ENCODE assay signal across 18 mouse cellular contexts in genomic region chr10:77225995-77226688, GRCm38 (mm10). TPM values are rescaled to one million over a fixed set of nuclear protein-coding genes. Genes with fewer than 3 reads are reported as not detected.
A peak's percentile ranks its signal among the peaks of the same experiment; 100 is the strongest.
DNase-seq lines count a peak whose midpoint lies in the region; ATAC-seq and TF ChIP-seq lines count a peak whose summit lies in the region.
"Had no signal": no experiment of that assay in that cellular context is flagged by ENCODE, and none has a peak within 500 bp of the region (broad histone marks: within the 10 kb centered on the region; RNA-seq: fewer than 3 reads in every experiment).

No protein-coding gene starts in this region.

- H3K4me3 ChIP-seq in heart, embryonic 12.5 days = no peak overlapping the region
- no peak overlapping the region for H3K4me3 ChIP-seq in stomach, embryonic 16.5 days (replicated peaks; ENCODE audit: low read length)
- H3K4me3 ChIP-seq in stomach, postnatal 0 days (ENCODE audit: low read depth, low read length) = no peak overlapping the region
- H3K4me3 ChIP-seq in liver, embryonic 14.5 days (ENCODE audit: insufficient read depth in 1 of 2, low read depth in 2 of 2, low read length in 2 of 2) = peak overlapping the region; percentile 26 to 38; a peak in 3 of 4 replicates
- no peak overlapping the region for H3K4me3 ChIP-seq in midbrain, embryonic 10.5 days
- H3K4me3 ChIP-seq: layer of hippocampus, adult 2 months; neural tube, embryonic 15.5 days had no signal

- no peak overlapping the region for H3K9ac ChIP-seq in heart, embryonic 12.5 days
- no peak overlapping the region for H3K9ac ChIP-seq in stomach, embryonic 16.5 days (ENCODE audit: low read length)
- no peak overlapping the region for H3K9ac ChIP-seq in stomach, postnatal 0 days (ENCODE audit: low read length)
- H3K9ac ChIP-seq in liver, embryonic 14.5 days (replicated peaks) = peak overlapping the region; percentile 70
- H3K9ac ChIP-seq: hindbrain, embryonic 14.5 days; neural tube, embryonic 15.5 days had no signal

- intact Hi-C loops in left cerebral cortex, postnatal 25 days (cut with DNase I) = no loop called here

- H3K27ac ChIP-seq in heart, embryonic 12.5 days (ENCODE audit: poor library complexity, severe bottlenecking) = no peak overlapping the region
- peak overlapping the region; percentile 28; the same call in 1 of the 2 replicates for H3K27ac ChIP-seq in stomach, embryonic 16.5 days (ENCODE audit: low read length)
- H3K27ac ChIP-seq in stomach, postnatal 0 days (replicated peaks) = no peak overlapping the region
- peak overlapping the region; percentile 86 for H3K27ac ChIP-seq in liver, embryonic 14.5 days
- no peak overlapping the region for H3K27ac ChIP-seq in midbrain, embryonic 10.5 days (replicated peaks)
- H3K27ac ChIP-seq: hindbrain, embryonic 14.5 days; kidney, postnatal 0 days; layer of hippocampus, adult 2 months; neural tube, embryonic 15.5 days had no signal

- no peak for TF ChIP-seq EP300 in stomach, postnatal 0 days (optimal IDR thresholded peaks at IDR 0.05)
- no peak for TF ChIP-seq EP300 in liver, embryonic 14.5 days (IDR thresholded peaks at IDR 0.05; ENCODE audit: low read depth)

- peaks cover 78% of the 10 kb centered on the region for H3K4me1 ChIP-seq in heart, embryonic 12.5 days (replicated peaks)
- 0 out of 2 replicates have a peak, but pooled peaks cover 7% of the 10 kb centered on the region for H3K4me1 ChIP-seq in stomach, embryonic 16.5 days (ENCODE audit: control insufficient read depth, insufficient read depth, low read length)
- H3K4me1 ChIP-seq in stomach, postnatal 0 days (replicated peaks; ENCODE audit: control insufficient read depth, insufficient read depth) = no peaks in the 10 kb centered on the region
- peaks cover 72 to 73% of the 10 kb centered on the region in 2 experiments for H3K4me1 ChIP-seq in liver, embryonic 14.5 days (replicated peaks; ENCODE audit: control insufficient read depth in 2 of 2, insufficient read depth in 2 of 2, low read length in 1 of 2)
- peaks cover 8% of the 10 kb centered on the region for H3K4me1 ChIP-seq in midbrain, embryonic 10.5 days
- H3K4me1 ChIP-seq: neural tube, embryonic 15.5 days had no signal

- H3K27me3 ChIP-seq in heart, embryonic 12.5 days (replicated peaks) = no peaks in the 10 kb centered on the region
- H3K27me3 ChIP-seq in stomach, embryonic 16.5 days (ENCODE audit: control insufficient read depth, insufficient read depth, low read length) = no peaks in the 10 kb centered on the region
- H3K27me3 ChIP-seq in stomach, postnatal 0 days (ENCODE audit: control insufficient read depth, insufficient read depth, low read length) = no peaks in the 10 kb centered on the region
- H3K27me3 ChIP-seq in liver, embryonic 14.5 days (ENCODE audit: control insufficient read depth, insufficient read depth, low read length) = no peaks in the 10 kb centered on the region
- no peaks in the 10 kb centered on the region for H3K27me3 ChIP-seq in midbrain, embryonic 10.5 days (ENCODE audit: low read depth, poor library complexity, severe bottlenecking)
- H3K27me3 ChIP-seq: neural tube, embryonic 15.5 days had no signal

- 0 out of 2 replicates have a peak overlapping the region, but pooled peaks have one; percentile 23 for H3K4me2 ChIP-seq in heart, embryonic 12.5 days
- H3K4me2 ChIP-seq in stomach, embryonic 16.5 days (ENCODE audit: low read depth, low read length) = no peak overlapping the region
- no peak overlapping the region for H3K4me2 ChIP-seq in stomach, postnatal 0 days (replicated peaks; ENCODE audit: low read depth)
- H3K4me2 ChIP-seq in liver, embryonic 14.5 days (ENCODE audit: low read depth) = peak overlapping the region; percentile 70
- H3K4me2 ChIP-seq: hindbrain, embryonic 14.5 days; midbrain, embryonic 11.5 days; neural tube, embryonic 15.5 days had no signal

- WGBS in heart, embryonic 12.5 days = 82% methylated on average over 8 of the region's 8 CpGs
- 84% methylated on average over 8 of the region's 8 CpGs for WGBS in stomach, embryonic 16.5 days
- WGBS in stomach, postnatal 0 days = 91% methylated on average over 8 of the region's 8 CpGs
- WGBS in liver, embryonic 14.5 days (ENCODE audit: insufficient replicate concordance) = 53% methylated on average over 8 of the region's 8 CpGs
- WGBS in midbrain, embryonic 10.5 days = 92% methylated on average over 8 of the region's 8 CpGs

- TF ChIP-seq CTCF in stomach, postnatal 0 days (IDR thresholded peaks at IDR 0.05; ENCODE audit: low read depth) = no peak
- TF ChIP-seq CTCF in liver, embryonic 14.5 days (IDR thresholded peaks at IDR 0.05; ENCODE audit: low read depth) = no peak

- no peak for ATAC-seq in heart, embryonic 12.5 days (ENCODE audit: insufficient number of reproducible peaks, low FRiP score)
- ATAC-seq in stomach, embryonic 16.5 days (ENCODE audit: insufficient read depth, low FRiP score) = no peak
- no peak for ATAC-seq in stomach, postnatal 0 days (ENCODE audit: low FRiP score, low TSS enrichment)
- no peak for ATAC-seq in liver, embryonic 14.5 days (ENCODE audit: insufficient read depth)
- ATAC-seq: forebrain, embryonic 16.5 days; intestine, embryonic 16.5 days had no signal

- H3K9me3 ChIP-seq in heart, embryonic 12.5 days (replicated peaks) = no peaks in the 10 kb centered on the region
- no peaks in the 10 kb centered on the region for H3K9me3 ChIP-seq in stomach, embryonic 16.5 days (replicated peaks; ENCODE audit: control insufficient read depth, low read length)
- no peaks in the 10 kb centered on the region for H3K9me3 ChIP-seq in stomach, postnatal 0 days (ENCODE audit: control insufficient read depth, low read length)
- no peaks in the 10 kb centered on the region for H3K9me3 ChIP-seq in liver, embryonic 14.5 days (ENCODE audit: control insufficient read depth, low read length)
- H3K9me3 ChIP-seq in midbrain, embryonic 10.5 days (replicated peaks) = no peaks in the 10 kb centered on the region
- H3K9me3 ChIP-seq: neural tube, embryonic 15.5 days had no signal

- DNase-seq in heart, adult 8-10 months (ENCODE audit: low spot score) = no peak
- DNase-seq in stomach, postnatal 0 days (ENCODE audit: low spot score) = no peak
- no peak for DNase-seq in liver, embryonic 14.5 days (ENCODE audit: low read depth in 3 of 3, low spot score in 3 of 3)
- no peak for DNase-seq in left cerebral cortex, postnatal 25 days (ENCODE audit: low spot score in 2 of 2)
- no peak for DNase-seq in midbrain, embryonic 10.5 days (ENCODE audit: low spot score)
- DNase-seq in ovary, postnatal 36 days (ENCODE audit: low spot score) = no peak
- DNase-seq: B cell, adult 2 months; cerebellum, adult 11 months; thymus, adult 18-20 months had no signal

- no peaks in the 10 kb centered on the region for H3K36me3 ChIP-seq in heart, embryonic 12.5 days
- no peaks in the 10 kb centered on the region for H3K36me3 ChIP-seq in stomach, embryonic 16.5 days (ENCODE audit: control insufficient read depth, insufficient read depth, low read length)
- no peaks in the 10 kb centered on the region for H3K36me3 ChIP-seq in stomach, postnatal 0 days (ENCODE audit: control insufficient read depth, insufficient read depth, low read length)
- H3K36me3 ChIP-seq in liver, embryonic 14.5 days (replicated peaks; ENCODE audit: control insufficient read depth, insufficient read depth, low read depth) = no peaks in the 10 kb centered on the region
- no peaks in the 10 kb centered on the region for H3K36me3 ChIP-seq in midbrain, embryonic 10.5 days
- H3K36me3 ChIP-seq: neural tube, embryonic 15.5 days had no signal

RNA-seq across cellular contexts. Expression of gene Pofut2, which starts 32.9 kb away (rescaled TPM):
- 131 and 135 TPM in 2 replicates for polyA plus RNA-seq in heart, embryonic 12.5 days (2016; fragmentation: Nextera tagmentation; extraction: Ambion mirVana)
- total RNA-seq in heart, adult 8-10 months (2022) = 10 to 100 TPM; 42.1 to 48.1 (median 45.9) TPM
- polyA plus RNA-seq in stomach, embryonic 16.5 days (2015; fragmentation: Nextera tagmentation; extraction: Ambion mirVana) = 125 and 137 TPM in 2 replicates
- 50.7 and 54.0 TPM in 2 replicates for polyA plus RNA-seq in stomach, postnatal 0 days (2015; fragmentation: Nextera tagmentation; extraction: Ambion mirVana)
- 12.9 and 14.7 TPM in 2 replicates for polyA plus RNA-seq in liver, embryonic 14.5 days (2012; rRNA removed)
- 17.6 and 18.4 TPM in 2 replicates for polyA plus RNA-seq in liver, embryonic 14.5 days (2014; fragmentation: Nextera tagmentation; extraction: Ambion mirVana)
- total RNA-seq in left cerebral cortex, postnatal 25 days (2021) = 10 to 100 TPM; 32.8 to 35.9 TPM
- polyA plus RNA-seq in midbrain, embryonic 10.5 days (2016; fragmentation: Nextera tagmentation; extraction: Ambion mirVana) = 80.2 and 82.2 TPM in 2 replicates

RNA-seq across cellular contexts. Expression of gene Col18a1, which starts 59.8 kb away (rescaled TPM):
- polyA plus RNA-seq in heart, embryonic 12.5 days (2016; fragmentation: Nextera tagmentation; extraction: Ambion mirVana) = 271 and 284 TPM in 2 replicates
- 1 to 10 TPM; 5.5 to 9.3 (median 7.7) TPM for total RNA-seq in heart, adult 8-10 months (2022)
- polyA plus RNA-seq in stomach, embryonic 16.5 days (2015; fragmentation: Nextera tagmentation; extraction: Ambion mirVana) = 78.9 and 82.2 TPM in 2 replicates
- polyA plus RNA-seq in stomach, postnatal 0 days (2015; fragmentation: Nextera tagmentation; extraction: Ambion mirVana) = 26.3 and 26.6 TPM in 2 replicates
- 24.6 and 34.7 TPM in 2 replicates for polyA plus RNA-seq in liver, embryonic 14.5 days (2012; rRNA removed)
- polyA plus RNA-seq in liver, embryonic 14.5 days (2014; fragmentation: Nextera tagmentation; extraction: Ambion mirVana) = 31.4 and 41.2 TPM in 2 replicates
- 1 to 10 TPM; 4.0 to 5.3 TPM for total RNA-seq in left cerebral cortex, postnatal 25 days (2021)
- 146 and 155 TPM in 2 replicates for polyA plus RNA-seq in midbrain, embryonic 10.5 days (2016; fragmentation: Nextera tagmentation; extraction: Ambion mirVana)

Comparison
In these comparisons a context has a peak if more than half of its experiments do, and no peak if none do; other contexts are left out.
1. H3K27ac ChIP-seq: peak in stomach, embryonic 16.5 days (single experiment) and liver, embryonic 14.5 days (single experiment); none in heart, embryonic 12.5 days (single experiment), stomach, postnatal 0 days (single experiment) and midbrain, embryonic 10.5 days (single experiment).
2. H3K4me2 ChIP-seq: peak in heart, embryonic 12.5 days (single experiment) and liver, embryonic 14.5 days (single experiment); none in stomach, embryonic 16.5 days (single experiment) and stomach, postnatal 0 days (single experiment).
3. H3K4me3 ChIP-seq: peak in liver, embryonic 14.5 days (2 of 2); none in heart, embryonic 12.5 days (single experiment), stomach, embryonic 16.5 days (single experiment), stomach, postnatal 0 days (single experiment) and midbrain, embryonic 10.5 days (single experiment).